Mouse (Mus musculus) mature B cell (primary cell): Measurements from ENCODE around the gene 4930402F06Rik.

Source experiments
- in situ Hi-C: fragments of 300-500 bp; cut with MboI; formaldehyde crosslinking; loops from 2 replicates; pipeline ENCODE4 v1.14.3; 2019

The 4930402F06Rik gene

GRCm38 (mm10) chr2:35416473-35416872, 19.5 kb upstream of the 4930402F06Rik start:
- in situ Hi-C loops: no loop called here

- in situ Hi-C loops: no loop called here
Measured at GRCm38 (mm10) chr2:35412810-35413209, 15.8 kb upstream of the 4930402F06Rik start.

- in situ Hi-C loops: no loop called here
Measured at GRCm38 (mm10) chr2:35412246-35412645, 15.3 kb upstream of the 4930402F06Rik start.

GRCm38 (mm10) chr2:35411640-35412190, 14.7 kb upstream of the 4930402F06Rik start:
- in situ Hi-C loops: no loop called here

GRCm38 (mm10) chr2:35409466-35409865, 12.5 kb upstream of the 4930402F06Rik start:
- in situ Hi-C loops: no loop called here

- in situ Hi-C loops: no loop called here
Measured at GRCm38 (mm10) chr2:35408409-35409110, 11.6 kb upstream of the 4930402F06Rik start.

GRCm38 (mm10) chr2:35407878-35408277, 10.9 kb upstream of the 4930402F06Rik start:
- in situ Hi-C loops: no loop called here

GRCm38 (mm10) chr2:35407266-35407665, 10.3 kb upstream of the 4930402F06Rik start:
- in situ Hi-C loops: no loop called here

- in situ Hi-C loops: no loop called here
Measured at GRCm38 (mm10) chr2:35406611-35407010, 9.6 kb upstream of the 4930402F06Rik start.

- in situ Hi-C loops: no loop called here
Measured at GRCm38 (mm10) chr2:35402391-35402790, 5.4 kb upstream of the 4930402F06Rik start.

- in situ Hi-C loops: no loop called here
Measured at GRCm38 (mm10) chr2:35400739-35401138, 3.8 kb upstream of the 4930402F06Rik start.

- in situ Hi-C loops: no loop called here
Measured at GRCm38 (mm10) chr2:35398184-35398828, 1.3 kb upstream of the 4930402F06Rik start.

GRCm38 (mm10) chr2:35397590-35398173, 707 bp upstream of the 4930402F06Rik start:
- in situ Hi-C loops: no loop called here

- in situ Hi-C loops: no loop called here
Measured at GRCm38 (mm10) chr2:35385441-35385871, 11.5 kb downstream of the 4930402F06Rik start.

- in situ Hi-C loops: no loop called here
Measured at GRCm38 (mm10) chr2:35379306-35379705, 17.7 kb downstream of the 4930402F06Rik start.

- in situ Hi-C loops: no loop called here
Measured at GRCm38 (mm10) chr2:35377600-35377999, 19.4 kb downstream of the 4930402F06Rik start.

GRCm38 (mm10) chr2:35373003-35373402, 24.0 kb downstream of the 4930402F06Rik start:
- in situ Hi-C loops: no loop called here

GRCm38 (mm10) chr2:35370686-35371085, 26.3 kb downstream of the 4930402F06Rik start:
- in situ Hi-C loops: no loop called here

- in situ Hi-C loops: no loop called here
Measured at GRCm38 (mm10) chr2:35367629-35368028, 29.3 kb downstream of the 4930402F06Rik start, which contains the start of gene 4930568D16Rik. TSS of gene 4930568D16Rik (minus strand) at chr2:35367729.

- in situ Hi-C loops: no loop called here
Measured at GRCm38 (mm10) chr2:35349184-35349583, 47.8 kb downstream of the 4930402F06Rik start.

- in situ Hi-C loops: no loop called here
Measured at GRCm38 (mm10) chr2:35345984-35346383, 51.0 kb downstream of the 4930402F06Rik start.

GRCm38 (mm10) chr2:35342605-35343004, 54.4 kb downstream of the 4930402F06Rik start:
- in situ Hi-C loops: no loop called here
